Mouse (Mus musculus) CH12.LX (cell line): ENCODE data around the gene Itih2. TPM values are rescaled to one million over a fixed set of nuclear protein-coding genes. Genes with fewer than 3 reads are reported as not detected.

ENCODE experiments used
- DNase-seq: peaks from one replicate; pipeline ENCODE4 v3.0.0-alpha.2; 2013; ENCODE audit errors: extremely low read depth
- H3K27ac ChIP-seq: 2 replicates; pipeline ENCODE4 v1.5.1; 2012; ENCODE audit warnings: low read depth, mild to moderate bottlenecking, control low read depth, moderate library complexity; ENCODE audit not compliant: insufficient read depth
- H3K27me3 ChIP-seq: replicated peaks from 2 replicates; pipeline ENCODE3; 2012; ENCODE audit warnings: inconsistent platforms
- H3K36me3 ChIP-seq, 2 experiments: replicated peaks in 1 of 2; 2 replicates each; pipeline versions ENCODE3 to v1.6.1; 2012; ENCODE audit warnings: inconsistent platforms in 1 of 2, low read length in 1 of 2, mild to moderate bottlenecking in 1 of 2, mixed read lengths in 1 of 2, moderate library complexity in 1 of 2; ENCODE audit not compliant: control insufficient read depth in 1 of 2, insufficient read depth in 1 of 2
- H3K4me1 ChIP-seq, 2 experiments: 2 replicates each; pipeline ENCODE4 v1.6.1; 2012; ENCODE audit warnings: inconsistent platforms in 1 of 2, moderate library complexity in 1 of 2; ENCODE audit not compliant: insufficient read depth in 2 of 2, control insufficient read depth in 1 of 2
- H3K4me2 ChIP-seq: 2 replicates; pipeline ENCODE4 v1.6.1; 2012; ENCODE audit warnings: low read depth, mild to moderate bottlenecking, control low read depth; ENCODE audit not compliant: poor library complexity, insufficient read depth, severe bottlenecking
- H3K4me3 ChIP-seq, 3 experiments: fragments of 150-350 bp in 1 of 3; sonication (generic) in 1 of 3; replicated peaks in 1 of 3; 2 replicates each; pipeline versions ENCODE3 to v1.5.1; 2011 to 2012; ENCODE audit warnings: low read depth in 2 of 3, low read length in 2 of 3, mild to moderate bottlenecking in 2 of 3, moderate library complexity in 2 of 3, control low read depth in 1 of 3, improper control_type of control experiment in 1 of 3, inconsistent platforms in 1 of 3, mixed read lengths in 1 of 3; ENCODE audit not compliant: poor library complexity in 1 of 3
- H3K79me2 ChIP-seq: replicated peaks from 2 replicates; pipeline ENCODE4 v1.6.1; 2012; ENCODE audit warnings: mild to moderate bottlenecking, moderate library complexity; ENCODE audit not compliant: control insufficient read depth, poor library complexity, insufficient read depth, severe bottlenecking; ENCODE audit errors: extremely low read depth
- H3K9ac ChIP-seq: 2 replicates; pipeline ENCODE4 v1.6.1; 2012; ENCODE audit warnings: low read depth, mild to moderate bottlenecking, control low read depth, moderate library complexity; ENCODE audit not compliant: insufficient read depth
- H3K9me3 ChIP-seq: replicated peaks from 2 replicates; pipeline ENCODE3; 2012; ENCODE audit warnings: low read length, inconsistent platforms, mixed read lengths
- BHLHE40 ChIP-seq: IDR thresholded peaks from 2 replicates; pipeline ENCODE4 v1.6.1; 2011; ENCODE audit warnings: mild to moderate bottlenecking, low read depth, low read length, improper control_type of control experiment
- CHD1 ChIP-seq: IDR thresholded peaks from 2 replicates; pipeline ENCODE4 v1.6.1; 2012; ENCODE audit warnings: low read depth, low read length, improper control_type of control experiment, inconsistent platforms
- CHD2 ChIP-seq: IDR thresholded peaks from 2 replicates; pipeline ENCODE4 v1.6.1; 2011; ENCODE audit warnings: low read length, improper control_type of control experiment
- CTCF ChIP-seq, 2 experiments: IDR thresholded peaks in 1 of 2; conservative IDR thresholded peaks in 1 of 2; 2 replicates each; pipeline ENCODE4 v1.5.1; 2011 to 2012; ENCODE audit warnings: low read depth in 2 of 2, low read length in 2 of 2, improper control_type of control experiment in 1 of 2, inconsistent platforms in 1 of 2, mild to moderate bottlenecking in 1 of 2, moderate library complexity in 1 of 2
- EP300 ChIP-seq: IDR thresholded peaks from 2 replicates; pipeline ENCODE4 v1.6.1; 2011; ENCODE audit warnings: low read length, improper control_type of control experiment
- GABPA ChIP-seq: IDR thresholded peaks from 2 replicates; pipeline ENCODE4 v1.6.1; 2012; ENCODE audit warnings: low read depth, low read length, improper control_type of control experiment, inconsistent platforms; ENCODE audit not compliant: insufficient replicate concordance
- JUN ChIP-seq: IDR thresholded peaks from 2 replicates; pipeline ENCODE4 v1.6.1; 2011; ENCODE audit warnings: low read depth, mild to moderate bottlenecking, low read length, improper control_type of control experiment, moderate library complexity; ENCODE audit not compliant: insufficient read depth
- JUND ChIP-seq: conservative IDR thresholded peaks from 2 replicates; pipeline ENCODE4 v1.6.1; 2011; ENCODE audit warnings: low read depth, low read length, improper control_type of control experiment
- MAFK ChIP-seq: IDR thresholded peaks from 2 replicates; pipeline ENCODE4 v1.6.1; 2011; ENCODE audit warnings: low read length, improper control_type of control experiment; ENCODE audit not compliant: insufficient replicate concordance
- MAX ChIP-seq: IDR thresholded peaks from 2 replicates; pipeline ENCODE4 v1.6.1; 2011; ENCODE audit warnings: low read length, improper control_type of control experiment
- MXI1 ChIP-seq: IDR thresholded peaks from 2 replicates; pipeline ENCODE4 v1.6.1; 2011; ENCODE audit warnings: mild to moderate bottlenecking, low read depth, low read length, improper control_type of control experiment
- MYC ChIP-seq: IDR thresholded peaks from 2 replicates; pipeline ENCODE4 v1.6.1; 2011; ENCODE audit warnings: low read depth, mild to moderate bottlenecking, improper control_type of control experiment, low read length
- NELFE ChIP-seq: IDR thresholded peaks from 2 replicates; pipeline ENCODE4 v1.6.1; 2011; ENCODE audit warnings: low read depth, low read length, improper control_type of control experiment
- NRF1 ChIP-seq: IDR thresholded peaks from 2 replicates; pipeline ENCODE4 v1.6.1; 2014; ENCODE audit warnings: low read depth, mild to moderate bottlenecking, inconsistent platforms, low read length, improper control_type of control experiment, moderate library complexity
- PAX5 ChIP-seq: IDR thresholded peaks from 2 replicates; pipeline ENCODE4 v1.6.1; 2012; ENCODE audit warnings: low read length, inconsistent platforms, mixed read lengths
- RCOR1 ChIP-seq: conservative IDR thresholded peaks from 2 replicates; pipeline ENCODE4 v1.6.1; 2012; ENCODE audit warnings: low read depth, mild to moderate bottlenecking, inconsistent platforms, low read length, improper control_type of control experiment
- SIN3A ChIP-seq: IDR thresholded peaks from 2 replicates; pipeline ENCODE4 v1.6.1; 2012; ENCODE audit warnings: low read length, improper control_type of control experiment, inconsistent platforms
- SMC3 ChIP-seq: IDR thresholded peaks from 2 replicates; pipeline ENCODE4 v1.6.1; 2011; ENCODE audit warnings: low read depth, low read length, improper control_type of control experiment
- USF1 ChIP-seq: IDR thresholded peaks from 2 replicates; pipeline ENCODE4 v1.6.1; 2014; ENCODE audit warnings: low read depth, mild to moderate bottlenecking, inconsistent platforms, low read length, improper control_type of control experiment
- ZNF384 ChIP-seq: IDR thresholded peaks from 2 replicates; pipeline ENCODE4 v1.6.1; 2012; ENCODE audit warnings: low read depth, low read length, improper control_type of control experiment, inconsistent platforms
- dilution Hi-C: fragments of 300-500 bp; cut with MboI; formaldehyde crosslinking; loops from 2 replicates; pipeline ENCODE4 v1.14.3; 2020; ENCODE audit warnings: low sequenced_read_pairs; ENCODE audit not compliant: extremely low pct_unique_long_range_greater_than_20kb, extremely low pct_ligation_motif_present
- in situ Hi-C: fragments of 300-500 bp; cut with MboI; formaldehyde crosslinking; loops from 3 replicates; pipeline ENCODE4 v1.14.3; 2019; ENCODE audit warnings: low sequenced_read_pairs, low pct_ligation_motif_present, low pct_unique_long_range_greater_than_20kb, mixed read lengths
- polyA plus RNA-seq: library from polyadenylated mRNA; unstranded; fragments of >175 nt; gene quantifications from 2 replicates; pipeline ENCODE4 v1.2.1, GENCODE M21; 2012; ENCODE audit warnings: low read depth; ENCODE audit not compliant: insufficient read length
- total RNA-seq, 2 experiments: library from RNA; depleted of rRNA; stranded (reverse); fragments of 300-350 nt in 1 of 2; fragments of >200 nt in 1 of 2; gene quantifications; 2 replicates each; pipeline ENCODE4 v1.2.3; 2012 to 2014

Itih2 gene
- total and polyA plus RNA-seq, 3 experiments: not detected

GRCm38 (mm10) chr2:10130341-10130990 is 730 bp downstream of the Itih2 start:
- Histone ChIP-seq H3K9me3 (no peaks in the 10 kb centered on the region), H3K27ac (no peak overlapping the region), H3K36me3 (no peaks in the 10 kb centered on the region), H3K4me3 (no peak overlapping the region), H3K4me1 (no peaks in the 10 kb centered on the region), H3K27me3 (no peaks in the 10 kb centered on the region), H3K9ac (no peak overlapping the region), H3K4me2 (no peak overlapping the region), H3K79me2 (no peaks in the 10 kb centered on the region)
- in situ Hi-C loops: no loop called here
- dilution Hi-C loops: no loop called here
- no peak for DNase-seq
- TF ChIP-seq MAFK (no peak), EP300 (no peak), NELFE (no peak), JUN (no peak), CTCF (conservative IDR thresholded peaks at IDR 0.05 in 1 of 2, IDR thresholded peaks at IDR 0.05 in 1 of 2; ENCODE audit: low read depth in 2 of 2, low read length in 2 of 2) (no peak), MAX (no peak), ZNF384 (no peak), BHLHE40 (no peak), MXI1 (no peak), NRF1 (no peak), GABPA (no peak), PAX5 (no peak), SIN3A (no peak), JUND (no peak), MYC (no peak), CHD1 (no peak), SMC3 (no peak)
- TF ChIP-seq, all 38 proteins: peak for 0

DNA sequence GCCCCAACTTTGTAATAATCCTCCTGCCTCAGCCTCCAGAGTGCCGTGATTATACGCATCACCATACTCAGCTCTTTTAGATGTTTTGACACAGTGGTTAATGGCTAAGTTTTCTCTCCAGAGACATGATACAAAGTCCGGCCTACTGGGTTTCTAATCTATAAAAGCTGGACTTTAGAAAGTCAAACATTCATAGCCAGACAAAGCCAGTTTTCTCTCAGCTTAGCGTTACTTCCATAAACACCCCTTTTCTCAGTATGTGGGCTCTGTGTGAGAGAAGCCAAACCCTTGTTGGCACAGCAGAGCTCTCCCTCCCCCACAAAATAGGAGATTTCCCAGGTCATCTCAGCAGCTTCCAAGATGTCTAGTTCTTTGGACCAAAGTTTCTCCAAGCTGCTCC is 2.6 kb downstream of the Itih2 start:
- dilution Hi-C loops (no loop called here), in situ Hi-C loops (no loop called here)
- no peaks in the 10 kb centered on the region for H3K27me3 ChIP-seq
- H3K9ac ChIP-seq: no peak overlapping the region
- no peaks in the 10 kb centered on the region for H3K79me2 ChIP-seq
- TF ChIP-seq CHD2: no peak
- TF ChIP-seq RCOR1: no peak
- no peak for TF ChIP-seq CTCF (conservative IDR thresholded peaks at IDR 0.05 in 1 of 2, IDR thresholded peaks at IDR 0.05 in 1 of 2; ENCODE audit: low read depth in 2 of 2, low read length in 2 of 2)
- TF ChIP-seq JUN: no peak
- no peak for TF ChIP-seq USF1
- TF ChIP-seq, all 38 proteins: peak for 0
- H3K9me3 ChIP-seq: no peaks in the 10 kb centered on the region
- H3K4me2 ChIP-seq: no peak overlapping the region
- H3K4me1 ChIP-seq: no peaks in the 10 kb centered on the region
- no peaks in the 10 kb centered on the region for H3K36me3 ChIP-seq
- no peak overlapping the region for H3K4me3 ChIP-seq
- no peak for DNase-seq
- no peak overlapping the region for H3K27ac ChIP-seq
